Comparison of ENCODE assay signal across 7 mouse cellular contexts in the genomic region with DNA sequence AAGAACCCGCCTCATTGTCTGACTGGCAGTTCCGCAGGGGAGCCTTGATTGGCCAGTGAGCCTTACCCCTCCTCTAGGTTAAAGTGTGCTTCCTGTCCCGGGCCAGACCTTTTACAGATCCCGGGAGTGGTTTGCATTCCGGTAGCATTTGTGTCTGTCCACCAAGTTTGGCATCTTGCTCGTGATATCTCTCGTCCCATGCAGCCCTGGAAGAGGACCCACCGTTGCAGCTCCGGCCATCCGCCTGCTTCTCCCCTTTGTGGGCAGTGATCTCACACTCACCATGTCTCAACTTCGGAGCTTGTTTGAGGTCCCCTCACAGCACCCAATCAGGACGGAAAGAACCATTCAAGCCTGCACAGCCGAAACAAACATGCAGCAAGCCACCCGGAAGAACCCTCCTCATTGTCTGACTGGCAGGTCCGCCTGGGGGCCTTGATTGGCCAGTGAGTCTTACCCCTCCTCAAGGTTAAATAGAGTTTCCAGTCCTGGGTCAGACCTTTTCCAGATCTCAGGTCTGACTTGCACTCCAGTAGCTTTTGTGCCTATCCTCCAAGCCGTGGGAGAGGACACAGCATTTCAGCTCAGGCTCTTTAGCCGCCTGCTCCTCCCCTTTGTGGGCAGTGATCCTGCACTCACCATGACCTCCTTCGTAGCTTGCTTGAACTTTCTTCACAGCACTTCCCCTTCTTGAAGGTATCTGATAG. TPM values are rescaled to one million over a fixed set of nuclear protein-coding genes. Genes with fewer than 3 reads are reported as not detected.
A peak's percentile ranks its signal among the peaks of the same experiment; 100 is the strongest.
DNase-seq lines count a peak whose midpoint lies in the region; ATAC-seq lines count a peak whose summit lies in the region.

2610044O15Rik8 (minus strand) TSS at position 380 of the 707 bp plus-strand sequence.

- peak within 1 kb of the TSS; percentile 92 for H3K27ac ChIP-seq in embryonic facial prominence, embryonic 12.5 days
- peak within 1 kb of the TSS; percentile 73 for H3K27ac ChIP-seq in limb, embryonic 11.5 days (replicated peaks; ENCODE audit: low read depth, low read length)
- peak within 1 kb of the TSS; percentile 79 for H3K27ac ChIP-seq in midbrain, embryonic 14.5 days (replicated peaks; ENCODE audit: low read depth, low read length)

- H3K9me3 ChIP-seq in embryonic facial prominence, embryonic 12.5 days = no peaks in the 10 kb centered on the region
- no peaks in the 10 kb centered on the region for H3K9me3 ChIP-seq in limb, embryonic 11.5 days (ENCODE audit: control insufficient read depth, low read length)
- H3K9me3 ChIP-seq in midbrain, embryonic 14.5 days (ENCODE audit: control insufficient read depth, low read length) = no peaks in the 10 kb centered on the region

- H3K4me3 ChIP-seq in embryonic facial prominence, embryonic 12.5 days = peak within 1 kb of the TSS; percentile 61
- H3K4me3 ChIP-seq in limb, embryonic 11.5 days (ENCODE audit: low read depth, low read length) = peak within 1 kb of the TSS; percentile 41
- H3K4me3 ChIP-seq in midbrain, embryonic 14.5 days (replicated peaks; ENCODE audit: low read depth, low read length) = peak within 1 kb of the TSS; percentile 49

- H3K36me3 ChIP-seq in embryonic facial prominence, embryonic 12.5 days = no peaks in the 10 kb centered on the region
- no peaks in the 10 kb centered on the region for H3K36me3 ChIP-seq in limb, embryonic 11.5 days (ENCODE audit: control insufficient read depth, insufficient read depth, low read length)
- no peaks in the 10 kb centered on the region for H3K36me3 ChIP-seq in midbrain, embryonic 14.5 days (ENCODE audit: control insufficient read depth, insufficient read depth, low read length)

- 1% methylated on average over 18 of the region's 18 CpGs for WGBS in embryonic facial prominence, embryonic 12.5 days
- 1% methylated on average over 18 of the region's 18 CpGs for WGBS in limb, embryonic 11.5 days
- WGBS in midbrain, embryonic 14.5 days = under 1% methylated on average over 18 of the region's 18 CpGs

- peak; percentile 83 for DNase-seq in adrenal gland, postnatal 25 days
- peak; percentile 100 for DNase-seq in heart, adult 11 months
- DNase-seq in kidney, adult 18-20 months = peak; percentile 91
- DNase-seq in limb, embryonic 11.5 days (ENCODE audit: low spot score) = peak; percentile 85
- peak; percentile 90 for DNase-seq in midbrain, embryonic 14.5 days
- DNase-seq in spleen, adult 18-20 months = peak; percentile 70 to 74

- peak within 1 kb of the TSS; percentile 62 for H3K4me2 ChIP-seq in embryonic facial prominence, embryonic 12.5 days (replicated peaks)
- H3K4me2 ChIP-seq in limb, embryonic 11.5 days (ENCODE audit: low read depth, severe bottlenecking) = peak within 1 kb of the TSS; percentile 53
- peak within 1 kb of the TSS; percentile 70 for H3K4me2 ChIP-seq in midbrain, embryonic 14.5 days (ENCODE audit: low read length)

- no peaks in the 10 kb centered on the region for H3K27me3 ChIP-seq in embryonic facial prominence, embryonic 12.5 days
- H3K27me3 ChIP-seq in limb, embryonic 11.5 days (ENCODE audit: control insufficient read depth, insufficient read depth, low read length) = no peaks in the 10 kb centered on the region
- H3K27me3 ChIP-seq in midbrain, embryonic 14.5 days (ENCODE audit: control insufficient read depth, insufficient read depth, low read length) = no peaks in the 10 kb centered on the region

- peak; percentile 99 for ATAC-seq in embryonic facial prominence, embryonic 12.5 days (ENCODE audit: insufficient number of reproducible peaks, insufficient read depth, low FRiP score, low TSS enrichment)
- peak; percentile 99 for ATAC-seq in limb, embryonic 11.5 days (ENCODE audit: insufficient number of reproducible peaks, low FRiP score, low TSS enrichment, low read depth)
- ATAC-seq in midbrain, embryonic 14.5 days (ENCODE audit: low FRiP score, low TSS enrichment) = peak; percentile 98

- peaks cover 3% of the 10 kb centered on the region; the same call in 1 of the 2 replicates for H3K4me1 ChIP-seq in embryonic facial prominence, embryonic 12.5 days
- H3K4me1 ChIP-seq in limb, embryonic 11.5 days (ENCODE audit: control insufficient read depth, insufficient read depth, low read length) = no peaks in the 10 kb centered on the region
- H3K4me1 ChIP-seq in midbrain, embryonic 14.5 days (ENCODE audit: control insufficient read depth, insufficient read depth, low read length) = peaks cover 13% of the 10 kb centered on the region

- H3K9ac ChIP-seq in embryonic facial prominence, embryonic 12.5 days = peak within 1 kb of the TSS; percentile 60
- peak within 1 kb of the TSS; percentile 58 for H3K9ac ChIP-seq in limb, embryonic 11.5 days (ENCODE audit: low read length)
- H3K9ac ChIP-seq in midbrain, embryonic 14.5 days (replicated peaks; ENCODE audit: low read length) = peak within 1 kb of the TSS; percentile 68

RNA-seq across cellular contexts. Expression of gene 2610044O15Rik8, which starts in this region (rescaled TPM):
- 13.7 and 14.8 TPM in 2 replicates for total RNA-seq in adrenal gland, postnatal 25 days (2021)
- 24.4 and 25.7 TPM in 2 replicates for polyA plus RNA-seq in embryonic facial prominence, embryonic 12.5 days (2016; fragmentation: Nextera tagmentation; extraction: Ambion mirVana)
- 25.7 and 28.1 TPM in 2 replicates for polyA plus RNA-seq in limb, embryonic 11.5 days (2014; fragmentation: Nextera tagmentation; extraction: Ambion mirVana)
- polyA plus RNA-seq in midbrain, embryonic 14.5 days (2014; fragmentation: Nextera tagmentation; extraction: Ambion mirVana) = 27.4 and 30.4 TPM in 2 replicates

Comparison
In these comparisons a context has a peak if more than half of its experiments do, and no peak if none do; other contexts are left out.
1. Peak in every context shown above with its lines: DNase-seq, ATAC-seq, H3K4me3 ChIP-seq and H3K27ac ChIP-seq.